Mouse (Mus musculus) G1E (cell line): ENCODE data around the gene Olfr1066. TPM values are rescaled to one million over a fixed set of nuclear protein-coding genes. Genes with fewer than 3 reads are reported as not detected.
"Not testable (repeated sequence)": the region's sequence is repeated elsewhere in the genome, so short reads cannot be mapped to it uniquely, and the experiment has no call there.

Source experiments
- ATAC-seq: 2 replicates; pipeline ENCODE4 v1.8.0; 2016; ENCODE audit warnings: mild to moderate bottlenecking; ENCODE audit not compliant: insufficient number of reproducible peaks, poor library complexity, low FRiP score, severe bottlenecking; ENCODE audit errors: extremely low read depth
- DNase-seq: peaks from one replicate; pipeline ENCODE4 v3.0.0; 2012; ENCODE audit warnings: low spot score
- H3K27me3 ChIP-seq: 2 replicates; pipeline ENCODE4 v1.6.1; 2012; ENCODE audit warnings: mild to moderate bottlenecking, low read length, inconsistent platforms; ENCODE audit not compliant: insufficient read depth
- H3K36me3 ChIP-seq: replicated peaks from 2 replicates; pipeline ENCODE3; 2012; ENCODE audit warnings: mild to moderate bottlenecking, inconsistent platforms
- H3K4me1 ChIP-seq: 2 replicates; pipeline ENCODE4 v1.6.1; 2012; ENCODE audit warnings: low read depth, low read length, inconsistent platforms, mixed read lengths; ENCODE audit not compliant: insufficient read depth
- H3K4me3 ChIP-seq: 2 replicates; pipeline ENCODE4 v1.5.1; 2012; ENCODE audit warnings: low read depth, mild to moderate bottlenecking, inconsistent platforms, low read length, moderate library complexity, mixed read lengths
- H3K9me3 ChIP-seq: replicated peaks from 2 replicates; pipeline ENCODE4 v1.6.1; 2012; ENCODE audit warnings: inconsistent platforms
- CTCF ChIP-seq: IDR thresholded peaks from 2 replicates; pipeline ENCODE4 v1.5.1; 2012; ENCODE audit warnings: low read depth, low read length, inconsistent platforms, mixed read lengths
- GATA1 ChIP-seq: IDR thresholded peaks from 2 replicates; pipeline ENCODE4 v1.6.1; 2012; ENCODE audit warnings: borderline replicate concordance, low read length, inconsistent platforms, mixed read lengths
- GATA2 ChIP-seq: IDR thresholded peaks from 2 replicates; pipeline ENCODE4 v1.6.1; 2012; ENCODE audit warnings: low read depth, low read length, inconsistent platforms, borderline replicate concordance
- POLR2AphosphoS5 ChIP-seq: IDR thresholded peaks from 2 replicates; pipeline ENCODE4 v1.6.1; 2012; ENCODE audit warnings: low read depth, low read length, inconsistent platforms; ENCODE audit not compliant: insufficient replicate concordance
- TAL1 ChIP-seq: conservative IDR thresholded peaks from 2 replicates; pipeline ENCODE4 v1.6.1; 2012; ENCODE audit warnings: low read depth, low read length, inconsistent platforms, mixed read lengths
- polyA plus RNA-seq: library from polyadenylated mRNA; stranded (reverse); fragments of >175 nt; gene quantifications from 2 replicates; pipeline ENCODE4 v1.2.3, GENCODE M21; 2012
- total RNA-seq, 2 experiments: library from RNA; stranded (forward) in 1 of 2; stranded (reverse) in 1 of 2; fragments of 200-1000 nt in 1 of 2; fragments of >200 nt in 1 of 2; fragmentation: Nextera tagmentation in 1 of 2; gene quantifications; 2 replicates each; pipeline ENCODE4 v1.2.3; 2014 to 2017

The Olfr1066 gene
- not detected in 2 replicates for total RNA-seq (2014; fragmentation: Nextera tagmentation)
- 0.49 TPM in 1 of 2 replicates, not detected in the other for total RNA-seq (2017)
- polyA plus RNA-seq: not detected in 2 replicates

GRCm38 (mm10) chr2:86456169-86456568 lies at the start of gene Olfr1066:
TSS of gene Olfr1066 (minus strand) at chr2:86456269.
- no peaks in the 10 kb centered on the region for H3K9me3 ChIP-seq

GRCm38 (mm10) chr2:86487286-86487685 lies 31.2 kb upstream of the Olfr1066 start, which contains the start of gene Olfr228:
TSS of gene Olfr228 (minus strand) at chr2:86487386.
- H3K9me3 ChIP-seq: no peaks in the 10 kb centered on the region
- H3K4me3 ChIP-seq: no peak within 1 kb of the TSS
- TF ChIP-seq POLR2AphosphoS5: no peak
- no peak for TF ChIP-seq GATA1
- TF ChIP-seq GATA2: no peak
- no peak for TF ChIP-seq CTCF
- no peak for TF ChIP-seq TAL1
- no peaks in the 10 kb centered on the region for H3K4me1 ChIP-seq
- DNase-seq (no peak), ATAC-seq (no peak)
- no peaks in the 10 kb centered on the region for H3K36me3 ChIP-seq
- no peaks in the 10 kb centered on the region for H3K27me3 ChIP-seq

More at GRCm38 (mm10) chr2:86456169-86456568, at the start of gene Olfr1066:
- ATAC-seq (no peak), DNase-seq (no peak)
- Histone ChIP-seq H3K36me3 (no peaks in the 10 kb centered on the region), H3K27me3 (no peaks in the 10 kb centered on the region), H3K4me3 (no peak within 1 kb of the TSS), H3K4me1 (no peaks in the 10 kb centered on the region)
- no peak for TF ChIP-seq TAL1
- no peak for TF ChIP-seq POLR2AphosphoS5
- no peak for TF ChIP-seq GATA2
- no peak for TF ChIP-seq GATA1
- no peak for TF ChIP-seq CTCF

GRCm38 (mm10) chr2:86464442-86465109 lies 8.5 kb upstream of the Olfr1066 start:
- H3K9me3 ChIP-seq: no peaks in the 10 kb centered on the region

GRCm38 (mm10) chr2:86460434-86460833 lies 4.4 kb upstream of the Olfr1066 start:
- Histone ChIP-seq H3K4me3 (no peak overlapping the region), H3K9me3 (no peaks in the 10 kb centered on the region), H3K36me3 (no peaks in the 10 kb centered on the region), H3K4me1 (no peaks in the 10 kb centered on the region), H3K27me3 (no peaks in the 10 kb centered on the region)
- no peak for DNase-seq
- TF ChIP-seq POLR2AphosphoS5: no peak
- no peak for TF ChIP-seq GATA1
- no peak for TF ChIP-seq GATA2
- TF ChIP-seq TAL1: no peak
- TF ChIP-seq CTCF: no peak
- ATAC-seq: no peak

More at GRCm38 (mm10) chr2:86464442-86465109, 8.5 kb upstream of the Olfr1066 start:
- H3K4me1 ChIP-seq: no peaks in the 10 kb centered on the region
- H3K36me3 ChIP-seq: no peaks in the 10 kb centered on the region
- DNase-seq (no peak), ATAC-seq (peak; percentile 68)
- H3K27me3 ChIP-seq: no peaks in the 10 kb centered on the region
- TF ChIP-seq GATA2: no peak
- TF ChIP-seq CTCF: peak; percentile 76
- no peak overlapping the region for H3K4me3 ChIP-seq

- not testable (repeated sequence) for DNase-seq, H3K27me3 ChIP-seq, H3K4me1 ChIP-seq, H3K4me3 ChIP-seq, ATAC-seq, H3K36me3 ChIP-seq, H3K9me3 ChIP-seq
Observed at GRCm38 (mm10) chr2:86450491-86450890, 5.6 kb downstream of the Olfr1066 start, which contains the start of gene Olfr1065. TSS of gene Olfr1065 (minus strand) at chr2:86450591.

GRCm38 (mm10) chr2:86442101-86442500 lies 14.0 kb downstream of the Olfr1066 start:
- not testable (repeated sequence) for ATAC-seq, H3K9me3 ChIP-seq, H3K27me3 ChIP-seq, H3K4me3 ChIP-seq, DNase-seq, H3K36me3 ChIP-seq, H3K4me1 ChIP-seq

- DNase-seq, H3K4me3 ChIP-seq, H3K36me3 ChIP-seq: not testable (repeated sequence)
Observed at GRCm38 (mm10) chr2:86428511-86428910, 27.6 kb downstream of the Olfr1066 start.

GRCm38 (mm10) chr2:86426649-86427048 lies 29.4 kb downstream of the Olfr1066 start, which contains the start of gene Olfr1062:
TSS of gene Olfr1062 (minus strand) at chr2:86426749.
- H3K4me1 ChIP-seq, H3K9me3 ChIP-seq, H3K4me3 ChIP-seq, DNase-seq, ATAC-seq, H3K36me3 ChIP-seq, H3K27me3 ChIP-seq: not testable (repeated sequence)

More at GRCm38 (mm10) chr2:86428511-86428910, 27.6 kb downstream of the Olfr1066 start:
- not testable (repeated sequence) for ATAC-seq, H3K4me1 ChIP-seq, H3K27me3 ChIP-seq, H3K9me3 ChIP-seq
